Mouse (Mus musculus): ENCODE results near the gene Csrnp3. TPM values are rescaled to one million over a fixed set of nuclear protein-coding genes. Genes with fewer than 3 reads are reported as not detected.

Gene Csrnp3
- total RNA-seq, 2 experiments from 2014 or later, result not detected

DNA sequence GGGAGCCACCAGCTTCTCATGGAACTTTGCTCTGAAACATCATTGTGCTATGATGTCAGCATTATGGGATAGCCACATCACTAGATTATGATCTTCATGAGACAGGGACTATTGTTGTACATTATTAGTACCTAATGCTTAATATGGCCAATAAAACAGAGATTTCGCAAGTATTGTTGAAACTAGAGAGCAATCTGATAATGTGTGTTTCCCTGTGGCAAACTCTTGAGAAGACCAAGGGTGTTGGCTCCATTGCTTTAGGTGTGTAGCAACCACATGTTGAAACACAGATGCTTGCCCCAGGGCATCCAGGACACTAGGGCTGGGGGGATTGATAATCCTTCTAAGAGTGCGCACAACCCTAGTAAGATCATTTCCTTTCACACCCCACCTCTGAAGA lies 235.2 kb downstream of the Csrnp3 start:
- no peak for ATAC-seq (replicated peaks; ENCODE audit: low FRiP score, low TSS enrichment, poor library complexity, severe bottlenecking)

Other genes with a start within 250 kb of the Csrnp3 start
- gene Scn2a, start 225.0 kb upstream of the Csrnp3 start, total RNA-seq (2014; fragmentation: Nextera tagmentation), result 0.44 TPM in 1 of 2 replicates, not detected in the other
- not detected in 2 replicates for gene Scn2a, start 225.0 kb upstream of the Csrnp3 start, total RNA-seq (2017)